Comparison of ENCODE assay signal across 9 mouse cellular contexts in the genomic region with DNA sequence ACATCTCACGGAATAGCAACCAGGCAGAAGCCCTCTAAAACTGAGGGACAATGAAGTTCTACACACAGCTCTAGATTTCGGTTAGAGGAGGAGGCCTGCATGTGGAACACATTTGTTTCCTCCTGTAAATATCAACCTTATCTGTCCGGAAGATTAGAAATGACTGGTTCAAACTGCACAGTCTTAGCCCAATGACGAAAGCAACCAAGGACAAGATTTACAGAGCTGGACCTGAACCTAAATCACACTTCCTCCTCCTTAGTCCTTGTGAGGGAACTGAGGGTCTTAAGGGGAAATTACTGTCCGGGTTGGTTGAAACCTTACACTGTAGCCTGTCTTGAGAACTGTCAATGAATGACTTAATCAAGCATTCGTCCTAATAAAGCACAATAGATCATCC. TPM values are rescaled to one million over a fixed set of nuclear protein-coding genes. Genes with fewer than 3 reads are reported as not detected.
A peak's percentile ranks its signal among the peaks of the same experiment; 100 is the strongest.
DNase-seq lines count a peak whose midpoint lies in the region; ATAC-seq and TF ChIP-seq lines count a peak whose summit lies in the region.
"Had no signal": no experiment of that assay in that cellular context is flagged by ENCODE, and none has a peak within 500 bp of the region (broad histone marks: within the 10 kb centered on the region; RNA-seq: fewer than 3 reads in every experiment).

No protein-coding gene starts in this region.

- intact Hi-C loops in heart, postnatal 25 days (cut with DNase I): no loop called here

- H3K36me3 ChIP-seq in heart, embryonic 13.5 days: no peaks in the 10 kb centered on the region
- H3K36me3 ChIP-seq in ES-E14 (ENCODE audit: control insufficient read depth, insufficient read depth, low read length, poor library complexity, severe bottlenecking): no peaks in the 10 kb centered on the region
- no peaks in the 10 kb centered on the region for H3K36me3 ChIP-seq in hindbrain, embryonic 13.5 days
- no peaks in the 10 kb centered on the region for H3K36me3 ChIP-seq in midbrain, embryonic 12.5 days

- peak overlapping the region; percentile 94 for H3K27ac ChIP-seq in heart, embryonic 13.5 days (replicated peaks)
- no peak overlapping the region for H3K27ac ChIP-seq in ES-E14 (ENCODE audit: insufficient read depth, low read depth, low read length, poor library complexity, severe bottlenecking)
- peak overlapping the region; percentile 96; the same call in 1 of the 2 replicates for H3K27ac ChIP-seq in hindbrain, embryonic 13.5 days
- H3K27ac ChIP-seq in midbrain, embryonic 12.5 days (replicated peaks): no peak overlapping the region

- peaks cover 45% of the 10 kb centered on the region for H3K4me1 ChIP-seq in heart, embryonic 13.5 days
- peaks cover 5 to 6% of the 10 kb centered on the region in 2 experiments for H3K4me1 ChIP-seq in ES-E14 (ENCODE audit: control insufficient read depth in 2 of 2, insufficient read depth in 2 of 2, low read length in 2 of 2, poor library complexity in 1 of 2)
- peaks cover 37% of the 10 kb centered on the region for H3K4me1 ChIP-seq in hindbrain, embryonic 13.5 days (replicated peaks)
- peaks cover 29% of the 10 kb centered on the region for H3K4me1 ChIP-seq in midbrain, embryonic 12.5 days

- in situ Hi-C loops in ES-E14 (cut with MboI; ENCODE audit: low sequenced_read_pairs in 2 of 2, unreplicated experiment in 2 of 2): no loop called here

- H3K4me3 ChIP-seq in heart, embryonic 13.5 days: peak overlapping the region; percentile 82
- peak overlapping the region; percentile 79 to 82; a peak in 3 of 4 replicates for H3K4me3 ChIP-seq in ES-E14 (ENCODE audit: insufficient read depth in 1 of 2, low read depth in 1 of 2, low read length in 2 of 2, poor library complexity in 1 of 2, severe bottlenecking in 1 of 2)
- H3K4me3 ChIP-seq in hindbrain, embryonic 13.5 days: peak overlapping the region; percentile 100
- peak overlapping the region; percentile 98 for H3K4me3 ChIP-seq in midbrain, embryonic 12.5 days

- H3K27me3 ChIP-seq in heart, embryonic 13.5 days (replicated peaks): no peaks in the 10 kb centered on the region
- H3K27me3 ChIP-seq in hindbrain, embryonic 13.5 days: no peaks in the 10 kb centered on the region
- H3K27me3 ChIP-seq in midbrain, embryonic 12.5 days: peaks cover 8% of the 10 kb centered on the region

- H3K9me3 ChIP-seq in heart, embryonic 13.5 days: no peaks in the 10 kb centered on the region
- no peaks in the 10 kb centered on the region for H3K9me3 ChIP-seq in ES-E14 (ENCODE audit: control insufficient read depth, insufficient read depth, low read depth, low read length)
- no peaks in the 10 kb centered on the region for H3K9me3 ChIP-seq in hindbrain, embryonic 13.5 days
- no peaks in the 10 kb centered on the region for H3K9me3 ChIP-seq in midbrain, embryonic 12.5 days

- peak overlapping the region; percentile 94 for H3K9ac ChIP-seq in heart, embryonic 13.5 days
- peak overlapping the region; percentile 27; the same call in 1 of the 2 replicates for H3K9ac ChIP-seq in ES-E14 (ENCODE audit: insufficient read depth, low read depth, low read length, poor library complexity, severe bottlenecking)
- H3K9ac ChIP-seq in hindbrain, embryonic 13.5 days: peak overlapping the region; percentile 97
- peak overlapping the region; percentile 95 for H3K9ac ChIP-seq in midbrain, embryonic 12.5 days (replicated peaks)

- no peak for DNase-seq in heart, postnatal 25 days (ENCODE audit: low spot score)
- no peak for DNase-seq in ES-E14 (ENCODE audit: low read depth, low spot score)
- DNase-seq in adrenal gland, postnatal 4 days (ENCODE audit: low spot score in 2 of 2): no peak
- no peak for DNase-seq in right cerebral cortex, postnatal 14 days
- no peak for DNase-seq in right cerebral cortex, postnatal 10 days (ENCODE audit: low spot score in 2 of 2)

- ATAC-seq in heart, embryonic 13.5 days (ENCODE audit: extremely low read depth, insufficient number of reproducible peaks, low FRiP score, low TSS enrichment): no peak
- ATAC-seq in hindbrain, embryonic 13.5 days (ENCODE audit: low FRiP score): no peak
- no peak for ATAC-seq in midbrain, embryonic 12.5 days (ENCODE audit: low FRiP score, low read depth)

- H3K4me2 ChIP-seq in heart, embryonic 13.5 days: peak overlapping the region; percentile 91
- H3K4me2 ChIP-seq in hindbrain, embryonic 13.5 days: peak overlapping the region; percentile 91
- H3K4me2 ChIP-seq in midbrain, embryonic 12.5 days (replicated peaks): peak overlapping the region; percentile 87

- WGBS in heart, embryonic 13.5 days: 15% methylated on average over 6 of the region's 6 CpGs
- 41% methylated on average over 6 of the region's 6 CpGs for WGBS in hindbrain, embryonic 13.5 days
- WGBS in midbrain, embryonic 12.5 days: 48% methylated on average over 6 of the region's 6 CpGs

TF ChIP-seq in ES-E14, 5 proteins besides CTCF, POLR2A, EP300 and RAD21:
- TF ChIP-seq HCFC1 (IDR thresholded peaks at IDR 0.05; ENCODE audit: borderline replicate concordance, insufficient read depth, low read length) (no peak), ZNF384 (IDR thresholded peaks at IDR 0.05; ENCODE audit: low read depth, low read length) (no peak), MAFK (IDR thresholded peaks at IDR 0.05; ENCODE audit: insufficient read depth, low read depth, low read length) (no peak), CHD2 (IDR thresholded peaks at IDR 0.05; ENCODE audit: low read depth, low read length) (no peak), ZC3H11A (IDR thresholded peaks at IDR 0.05; ENCODE audit: borderline replicate concordance, low read depth, low read length) (no peak)
TF ChIP-seq in ES-E14: peak in this region for 0.

RNA-seq across cellular contexts. Expression of a gene that starts 1.5 kb away (rescaled TPM):
- polyA plus RNA-seq in heart, embryonic 13.5 days (2015; fragmentation: Nextera tagmentation; extraction: Ambion mirVana): 22.8 and 26.2 TPM in 2 replicates
- 10 to 100 TPM; 57.5 to 60.2 TPM for total RNA-seq in heart, postnatal 25 days (2021)
- total RNA-seq in ES-E14 (2012; rRNA removed): 63.7 and 78.2 TPM in 2 replicates
- polyA plus RNA-seq in hindbrain, embryonic 13.5 days (2015; fragmentation: Nextera tagmentation; extraction: Ambion mirVana): 35.0 and 36.5 TPM in 2 replicates
- 39.4 and 40.5 TPM in 2 replicates for polyA plus RNA-seq in midbrain, embryonic 12.5 days (2016; fragmentation: Nextera tagmentation; extraction: Ambion mirVana)
- 100 to 1,000 TPM; 127 to 134 TPM for total RNA-seq in adrenal gland, postnatal 4 days (2021)
- total RNA-seq: MEL had no signal

RNA-seq across cellular contexts. Expression of a gene that starts 30.6 kb away (rescaled TPM):
- polyA plus RNA-seq in heart, embryonic 13.5 days (2015; fragmentation: Nextera tagmentation; extraction: Ambion mirVana): 0.53 and 0.55 TPM in 2 replicates
- not detected for total RNA-seq in heart, postnatal 25 days (2021)
- 0.36 TPM in 1 of 2 replicates, not detected in the other for total RNA-seq in ES-E14 (2012; rRNA removed)
- polyA plus RNA-seq in hindbrain, embryonic 13.5 days (2015; fragmentation: Nextera tagmentation; extraction: Ambion mirVana): 0.26 and 0.52 TPM in 2 replicates
- polyA plus RNA-seq in midbrain, embryonic 12.5 days (2016; fragmentation: Nextera tagmentation; extraction: Ambion mirVana): 0.47 TPM in 1 of 2 replicates, not detected in the other
- 1 to 10 TPM; 1.1 to 3.0 TPM for total RNA-seq in adrenal gland, postnatal 4 days (2021)
- total RNA-seq: MEL had no signal

RNA-seq across cellular contexts. Expression of a gene that starts 40.8 kb away (rescaled TPM):
- polyA plus RNA-seq in heart, embryonic 13.5 days (2015; fragmentation: Nextera tagmentation; extraction: Ambion mirVana): 10.2 and 10.8 TPM in 2 replicates
- total RNA-seq in heart, postnatal 25 days (2021): 1 to 10 TPM; 1.2 to 2.9 TPM
- total RNA-seq in ES-E14 (2012; rRNA removed): 1.8 and 5.6 TPM in 2 replicates
- 2.0 and 2.1 TPM in 2 replicates for polyA plus RNA-seq in hindbrain, embryonic 13.5 days (2015; fragmentation: Nextera tagmentation; extraction: Ambion mirVana)
- polyA plus RNA-seq in midbrain, embryonic 12.5 days (2016; fragmentation: Nextera tagmentation; extraction: Ambion mirVana): 2.7 and 4.1 TPM in 2 replicates
- 10 to 100 TPM in 1 of 2 experiments, 1 to 10 TPM in 1; 9.6 to 10.4 TPM for total RNA-seq in adrenal gland, postnatal 4 days (2021)

Comparison
In these comparisons a context has a peak if more than half of its experiments do, and no peak if none do; other contexts are left out.
1. H3K27ac ChIP-seq: peak in heart, embryonic 13.5 days (single experiment) and hindbrain, embryonic 13.5 days (single experiment); none in ES-E14 (single experiment) and midbrain, embryonic 12.5 days (single experiment).
2. H3K9ac ChIP-seq: peak in every context shown above with its lines; median percentile 97 in hindbrain, embryonic 13.5 days; 95 in midbrain, embryonic 12.5 days; 94 in heart, embryonic 13.5 days; 27 in ES-E14.
3. Peak in every context shown above with its lines, with median percentiles within 50 percentile points of each other: H3K4me2 ChIP-seq and H3K4me3 ChIP-seq.